Mouse (Mus musculus) 3134 (cell line): ENCODE results near the gene Fcer1g.
"Not testable (repeated sequence)": the region's sequence is repeated elsewhere in the genome, so short reads cannot be mapped to it uniquely, and the experiment has no call there.

Source experiments
- DNase-seq: peaks from one replicate; pipeline ENCODE4 v3.0.0-alpha.2; 2011; ENCODE audit warnings: low spot score; ENCODE audit not compliant: insufficient read length; ENCODE audit errors: extremely low read depth

Fcer1g gene

DNA sequence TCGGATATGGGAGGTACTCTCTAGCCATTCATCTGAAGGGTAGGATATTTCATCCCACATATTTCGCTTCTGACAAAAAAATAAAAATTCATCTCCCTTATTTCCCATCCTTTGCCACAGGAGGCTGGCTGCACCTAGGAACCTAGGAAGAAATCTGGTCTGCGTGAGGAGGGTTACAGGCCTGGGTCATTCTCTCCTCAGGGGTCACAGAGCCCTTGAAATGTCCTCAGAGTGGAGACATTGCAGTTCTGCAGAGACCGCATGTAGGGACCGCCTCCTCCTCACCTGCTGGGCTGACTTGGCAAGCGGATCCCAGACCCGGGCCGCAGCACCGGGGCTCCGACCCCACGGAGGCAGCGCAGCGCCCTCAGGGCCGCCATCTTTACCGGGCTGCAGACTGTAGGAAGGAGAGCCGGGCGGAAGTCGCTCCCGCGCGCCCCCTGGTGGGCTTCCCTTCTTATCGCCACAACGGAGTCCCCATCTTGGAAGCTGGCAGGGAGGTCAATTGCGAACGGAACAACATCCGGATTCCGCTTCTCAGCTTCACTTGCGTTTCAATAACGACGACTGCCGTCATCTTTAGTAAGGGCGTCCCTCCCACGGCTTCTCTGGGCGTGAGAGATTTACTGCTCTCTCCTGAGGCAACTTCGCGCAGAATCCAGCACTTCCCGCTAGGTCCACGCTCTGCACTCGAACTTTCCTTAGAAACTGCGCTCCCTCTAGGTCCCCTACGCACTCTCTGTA lies 12.7 kb upstream of the Fcer1g start:
- DNase-seq = peak; percentile 97

DNA sequence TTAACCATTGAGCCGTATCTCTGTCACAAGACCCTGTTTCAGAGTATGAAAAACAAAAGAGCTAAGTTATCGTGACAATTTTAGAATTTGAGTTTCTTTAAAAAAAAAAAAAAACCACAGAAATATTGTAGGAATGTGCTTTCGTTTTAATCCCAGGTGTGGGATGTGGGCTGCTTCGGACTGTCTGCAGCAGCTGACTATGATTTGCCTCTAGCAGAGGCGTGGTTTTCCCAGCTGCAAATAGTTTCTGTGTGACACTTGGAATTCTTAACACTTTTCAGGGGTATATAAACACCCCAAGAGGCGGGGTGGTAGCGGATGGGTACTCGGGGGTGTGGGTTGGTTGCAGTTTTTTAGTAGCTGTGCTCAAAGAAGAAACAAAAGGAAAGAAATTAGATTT lies 11.2 kb upstream of the Fcer1g start:
- no peak for DNase-seq

DNA sequence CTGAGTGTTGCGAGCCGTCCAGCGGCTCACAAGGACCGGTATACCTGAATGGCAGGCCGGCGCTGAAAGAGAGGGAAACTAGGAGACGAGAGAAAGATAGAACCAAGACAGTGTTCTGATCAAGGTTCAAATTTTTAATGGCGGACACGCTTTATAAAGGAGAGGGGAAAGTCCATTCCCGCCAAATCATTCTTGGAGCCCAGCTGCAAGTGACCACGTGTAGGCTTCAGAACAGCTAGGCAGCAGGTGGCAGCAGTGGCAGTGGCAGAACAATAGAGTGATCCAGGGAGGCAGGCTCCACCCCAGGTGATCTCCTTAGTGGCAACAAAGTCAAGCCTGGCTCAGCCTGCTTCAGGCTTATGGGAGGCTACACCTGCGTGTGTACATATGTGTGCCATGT lies 7.8 kb upstream of the Fcer1g start:
- DNase-seq = not testable (repeated sequence)

DNA sequence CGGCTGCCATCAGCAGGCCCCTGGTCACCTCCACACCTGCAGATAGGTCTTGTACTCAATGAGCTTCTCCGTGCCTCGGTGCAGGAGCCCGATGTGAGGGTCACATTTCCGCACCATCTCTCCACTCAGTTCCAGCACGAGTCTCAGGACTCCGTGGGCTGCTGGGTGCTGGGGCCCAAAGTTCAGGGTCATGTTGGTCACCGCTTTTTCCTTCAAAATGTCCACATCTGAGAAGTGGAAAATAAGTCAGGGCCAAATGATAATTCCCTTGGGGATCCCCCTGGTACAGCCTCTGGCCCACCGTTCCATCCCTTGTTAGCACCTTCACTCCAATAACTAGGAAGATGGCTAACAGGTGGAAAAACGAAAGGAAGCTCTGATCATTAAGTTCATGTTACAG lies 6.7 kb upstream of the Fcer1g start:
- DNase-seq = no peak

- DNase-seq = no peak
Measured at GRCm38 (mm10) chr1:171239992-171240744, 6.0 kb upstream of the Fcer1g start.

GRCm38 (mm10) chr1:171238463-171238862 lies 4.3 kb upstream of the Fcer1g start:
- peak; percentile 28 for DNase-seq

GRCm38 (mm10) chr1:171237438-171237837 lies 3.3 kb upstream of the Fcer1g start:
- no peak for DNase-seq

- no peak for DNase-seq
Measured at GRCm38 (mm10) chr1:171235791-171236190, 1.6 kb upstream of the Fcer1g start.

GRCm38 (mm10) chr1:171234538-171234937 lies 373 bp upstream of the Fcer1g start:
- DNase-seq = no peak

GRCm38 (mm10) chr1:171232800-171233730 lies 1.1 kb downstream of the Fcer1g start:
- no peak for DNase-seq

DNA sequence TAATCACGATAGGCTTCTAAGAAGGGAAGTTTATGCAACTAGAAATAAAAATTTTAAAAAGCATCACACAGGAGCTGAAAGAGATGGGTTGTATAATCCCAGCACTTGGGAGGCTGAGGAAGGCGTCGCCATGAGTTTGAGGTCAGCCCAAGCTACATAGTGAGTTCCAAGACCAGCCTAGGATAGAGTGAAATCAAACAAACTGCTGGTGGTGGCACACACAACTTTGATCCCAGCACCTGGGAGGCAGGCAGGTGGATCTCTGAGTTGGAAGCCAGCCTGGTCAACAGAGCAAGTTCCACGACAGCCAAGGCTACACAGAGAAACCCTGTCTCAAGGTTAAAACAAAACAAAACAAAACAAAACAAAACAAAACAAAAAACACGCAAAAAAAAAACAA lies 1.8 kb downstream of the Fcer1g start:
- no peak for DNase-seq

- DNase-seq = no peak
Measured at GRCm38 (mm10) chr1:171231844-171232243, 2.3 kb downstream of the Fcer1g start.

DNA sequence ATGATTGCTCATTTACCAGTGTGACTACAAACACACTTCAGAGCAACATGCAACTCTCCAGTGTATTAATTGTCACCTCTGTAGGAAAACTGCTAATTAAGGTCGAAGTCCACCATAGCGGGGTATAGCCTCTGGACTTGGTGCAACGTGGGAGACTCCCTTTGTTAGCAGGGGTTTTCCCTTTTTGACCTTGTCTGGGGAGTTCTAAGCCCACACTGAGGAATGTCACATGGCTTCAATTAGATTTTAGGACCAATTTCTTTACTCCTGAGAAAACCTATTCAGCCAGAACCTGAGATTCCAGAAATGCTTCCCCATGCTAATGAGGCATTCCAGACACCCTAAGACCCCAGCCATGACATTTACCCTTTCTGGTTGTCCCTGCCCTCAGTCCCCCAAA lies 4.0 kb downstream of the Fcer1g start:
- no peak for DNase-seq

DNA sequence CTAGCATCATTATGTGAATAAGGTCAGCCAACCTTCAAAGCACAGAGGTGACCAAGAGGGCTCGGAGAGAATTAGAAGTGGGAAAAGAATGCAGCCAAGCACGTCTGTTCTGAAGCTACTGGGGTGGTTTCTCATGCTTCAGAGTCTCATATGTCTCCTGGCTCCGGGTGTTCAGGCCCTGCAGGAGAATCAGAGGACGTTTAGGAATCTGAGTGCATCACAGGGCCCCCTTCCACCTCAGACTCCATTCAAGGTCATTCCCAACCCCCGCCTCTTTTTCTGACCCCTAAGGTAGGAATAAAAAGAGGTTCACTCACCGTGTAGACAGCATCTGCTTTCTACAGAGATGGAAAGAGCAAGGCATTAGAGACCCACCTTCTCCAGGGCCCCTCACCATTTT lies 4.4 kb downstream of the Fcer1g start:
- DNase-seq = no peak

- no peak for DNase-seq
Measured at GRCm38 (mm10) chr1:171227879-171228278, 6.3 kb downstream of the Fcer1g start.

- DNase-seq = no peak
Measured at GRCm38 (mm10) chr1:171226780-171227179, 7.4 kb downstream of the Fcer1g start.

- DNase-seq = no peak
Measured at GRCm38 (mm10) chr1:171224857-171225256, 9.3 kb downstream of the Fcer1g start, which contains the start of gene Apoa2. Apoa2 (plus strand) TSS chr1:171225054.

GRCm38 (mm10) chr1:171223796-171224195 lies 10.4 kb downstream of the Fcer1g start:
- DNase-seq = no peak

GRCm38 (mm10) chr1:171223168-171223567 lies 11.0 kb downstream of the Fcer1g start:
- peak; percentile 32 for DNase-seq

DNA sequence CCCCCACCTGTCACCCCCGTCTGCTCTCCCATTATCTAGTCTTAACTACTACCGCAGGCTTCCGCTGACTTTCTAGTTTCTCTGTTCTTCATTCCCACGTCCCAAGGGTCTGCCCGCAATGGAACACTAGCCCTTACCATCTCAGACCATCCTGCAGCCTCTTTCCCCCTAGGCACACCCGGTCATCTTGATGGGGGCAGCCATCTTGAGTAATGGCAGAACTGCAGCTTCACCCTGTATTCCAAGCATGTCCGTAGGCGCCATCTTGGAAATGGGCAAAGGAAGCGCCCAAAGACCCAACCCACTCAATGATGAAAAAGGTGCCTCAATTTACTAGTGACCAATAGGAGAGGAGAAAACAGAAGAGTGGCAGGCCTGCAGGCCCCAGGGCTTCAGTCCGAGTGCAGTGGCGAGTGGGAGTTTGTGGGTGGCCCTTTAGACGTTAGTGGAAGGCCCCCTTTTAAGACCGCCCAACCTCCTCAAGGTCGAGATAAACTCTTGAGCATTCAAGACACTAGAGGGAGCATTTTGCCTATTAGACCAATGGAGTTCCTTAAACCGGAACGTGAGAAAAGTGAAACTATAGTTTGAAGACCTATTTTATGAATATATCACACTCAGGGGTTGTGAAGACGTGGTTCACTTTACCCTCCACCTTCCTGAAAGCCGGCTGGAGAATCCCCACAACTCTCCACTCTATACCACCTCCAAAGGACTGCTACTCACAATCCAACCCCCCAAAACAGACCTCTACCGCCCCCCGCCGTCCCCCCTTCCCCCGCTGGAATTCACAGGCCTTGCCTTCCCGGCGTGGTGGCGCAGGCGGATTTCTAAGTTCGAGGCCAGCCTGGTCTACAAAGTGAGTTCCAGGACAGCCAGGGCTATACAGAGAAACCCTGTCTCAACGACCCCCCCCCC lies 11.7 kb downstream of the Fcer1g start, which contains the start of gene Tomm40l:
Tomm40l (minus strand) TSS at position 277 of the 918 bp plus-strand sequence.
- peak; percentile 93 for DNase-seq
